Comparison of ENCODE assay signal across 7 mouse cellular contexts in the genomic region with DNA sequence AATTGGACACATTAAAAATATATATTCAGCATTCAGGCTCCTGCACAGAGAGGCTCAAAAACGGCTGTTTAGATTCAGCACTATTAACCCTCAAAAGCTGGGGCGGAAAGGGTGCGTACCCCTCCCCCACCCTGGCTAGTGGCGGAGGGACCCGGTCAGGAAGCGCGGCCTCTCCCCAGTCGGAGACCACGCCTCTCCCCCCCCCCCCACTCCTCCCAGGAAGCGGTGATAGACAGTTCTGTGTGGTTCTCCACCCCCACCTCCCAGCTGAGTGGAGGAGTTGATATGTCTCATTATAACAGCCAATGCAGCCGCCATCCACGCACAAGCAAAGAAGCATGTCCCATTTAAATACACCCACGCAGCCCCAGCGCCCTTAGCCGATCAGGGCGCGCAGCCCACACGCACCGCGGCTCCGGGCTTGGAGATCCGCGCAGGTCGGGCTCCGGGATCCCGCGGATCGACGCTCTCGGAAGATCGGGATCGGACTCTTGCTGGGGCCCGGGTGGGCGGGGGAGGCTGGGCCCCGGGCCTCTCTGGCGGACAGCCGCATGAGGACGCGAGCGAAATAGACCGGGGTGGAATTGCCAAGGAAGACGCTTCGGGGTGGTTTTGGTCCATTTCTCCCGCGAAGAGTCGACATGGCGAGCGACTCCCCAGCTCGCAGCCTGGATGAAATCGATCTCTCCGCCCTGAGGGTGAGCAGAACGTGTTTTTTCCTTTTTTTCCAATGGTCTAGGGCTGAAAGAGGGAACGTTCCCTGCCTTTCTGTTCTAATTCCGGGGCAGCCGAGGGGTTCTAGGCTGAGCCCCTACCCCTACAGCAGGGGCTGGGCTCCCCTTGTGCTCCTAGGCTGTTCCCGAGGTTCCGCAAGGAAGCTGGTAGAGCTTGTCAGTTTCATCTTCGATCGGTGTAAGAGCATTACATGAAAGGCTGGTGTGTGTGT. TPM values are rescaled to one million over a fixed set of nuclear protein-coding genes. Genes with fewer than 3 reads are reported as not detected.
DNase-seq lines count a peak whose midpoint lies in the region; ATAC-seq lines count a peak whose summit lies in the region.

Gene Tnik, plus strand, starts transcription at position 213 of the 946 bp plus-strand sequence.

- peak within 1 kb of the TSS; percentile 69 for H3K9ac ChIP-seq in limb, embryonic 13.5 days
- H3K9ac ChIP-seq in midbrain, embryonic 15.5 days = peak within 1 kb of the TSS; percentile 97

- ATAC-seq in limb, embryonic 13.5 days (ENCODE audit: low FRiP score, low read depth) = peak; percentile 91
- ATAC-seq in midbrain, embryonic 15.5 days (replicated peaks) = peak; percentile 94

- H3K27ac ChIP-seq in embryonic facial prominence, embryonic 10.5 days (replicated peaks) = peak within 1 kb of the TSS; percentile 83
- no peak within 1 kb of the TSS for H3K27ac ChIP-seq in limb, embryonic 13.5 days
- peak within 1 kb of the TSS; percentile 96 for H3K27ac ChIP-seq in midbrain, embryonic 15.5 days

- DNase-seq in adrenal gland, postnatal 36 days = peak; percentile 74 to 79
- peak; percentile 90 for DNase-seq in embryonic facial prominence, embryonic 10.5 days (ENCODE audit: low spot score)
- peak; percentile 83 to 84 for DNase-seq in heart, adult 18-20 months
- DNase-seq in kidney, adult 8-10 months = peak; percentile 24 to 26
- DNase-seq in spleen, postnatal 10 days (ENCODE audit: low spot score in 2 of 2) = peak; percentile 8 to 65

- peaks cover 53% of the 10 kb centered on the region for H3K4me1 ChIP-seq in embryonic facial prominence, embryonic 10.5 days
- H3K4me1 ChIP-seq in limb, embryonic 13.5 days = peaks cover 15% of the 10 kb centered on the region
- H3K4me1 ChIP-seq in midbrain, embryonic 15.5 days = peaks cover 33% of the 10 kb centered on the region

- no peaks in the 10 kb centered on the region for H3K9me3 ChIP-seq in embryonic facial prominence, embryonic 10.5 days
- H3K9me3 ChIP-seq in limb, embryonic 13.5 days = no peaks in the 10 kb centered on the region
- no peaks in the 10 kb centered on the region for H3K9me3 ChIP-seq in midbrain, embryonic 15.5 days

- no peaks in the 10 kb centered on the region for H3K36me3 ChIP-seq in embryonic facial prominence, embryonic 10.5 days (replicated peaks)
- H3K36me3 ChIP-seq in limb, embryonic 13.5 days = no peaks in the 10 kb centered on the region
- H3K36me3 ChIP-seq in midbrain, embryonic 15.5 days (replicated peaks) = no peaks in the 10 kb centered on the region

- peaks cover 48% of the 10 kb centered on the region for H3K27me3 ChIP-seq in embryonic facial prominence, embryonic 10.5 days (replicated peaks; ENCODE audit: low read depth, poor library complexity, severe bottlenecking)
- H3K27me3 ChIP-seq in limb, embryonic 13.5 days = peaks cover 47% of the 10 kb centered on the region
- H3K27me3 ChIP-seq in midbrain, embryonic 15.5 days (replicated peaks) = no peaks in the 10 kb centered on the region

- peak within 1 kb of the TSS; percentile 72 for H3K4me3 ChIP-seq in embryonic facial prominence, embryonic 10.5 days
- H3K4me3 ChIP-seq in limb, embryonic 13.5 days = peak within 1 kb of the TSS; percentile 65
- H3K4me3 ChIP-seq in midbrain, embryonic 15.5 days = peak within 1 kb of the TSS; percentile 74

- H3K4me2 ChIP-seq in limb, embryonic 13.5 days (replicated peaks) = peak within 1 kb of the TSS; percentile 98
- H3K4me2 ChIP-seq in midbrain, embryonic 15.5 days = peak within 1 kb of the TSS; percentile 81

- under 1% methylated on average over 59 of the region's 59 CpGs for WGBS in embryonic facial prominence, embryonic 10.5 days
- WGBS in limb, embryonic 13.5 days = under 1% methylated on average over 59 of the region's 59 CpGs
- under 1% methylated on average over 58 of the region's 59 CpGs for WGBS in midbrain, embryonic 15.5 days

RNA-seq across cellular contexts. Expression of gene Tnik, which starts in this region (rescaled TPM):
- total RNA-seq in adrenal gland, postnatal 36 days (2021) = 10 to 100 TPM; 10.6 to 17.0 TPM
- polyA plus RNA-seq in embryonic facial prominence, embryonic 10.5 days (2016; fragmentation: Nextera tagmentation; extraction: Ambion mirVana) = 12.8 and 13.0 TPM in 2 replicates
- 10 to 100 TPM; 22.8 to 26.3 TPM for total RNA-seq in heart, adult 18-20 months (2021)
- polyA plus RNA-seq in limb, embryonic 13.5 days (2015; fragmentation: Nextera tagmentation; extraction: Ambion mirVana) = 9.2 and 9.5 TPM in 2 replicates
- polyA plus RNA-seq in midbrain, embryonic 15.5 days (2015; fragmentation: Nextera tagmentation; extraction: Ambion mirVana) = 74.3 and 88.8 TPM in 2 replicates

Comparison
In these comparisons a context has a peak if more than half of its experiments do, and no peak if none do; other contexts are left out.
1. DNase-seq: peak in every context shown above with its lines; median percentile 90 in embryonic facial prominence, embryonic 10.5 days; 84 in heart, adult 18-20 months; 76 in adrenal gland, postnatal 36 days; 36 in spleen, postnatal 10 days; 25 in kidney, adult 8-10 months.